Mouse (Mus musculus) brain, embryonic 14.5 days (tissue): ENCODE measurements around the gene Mtf1. TPM values are rescaled to one million over a fixed set of nuclear protein-coding genes. Genes with fewer than 3 reads are reported as not detected.

ENCODE experiments used
- DNase-seq: peaks from one replicate; pipeline ENCODE4 v3.0.0-alpha.2; 2011; ENCODE audit warnings: low read depth
- CTCF ChIP-seq: fragments of 200-500 bp; IDR thresholded peaks from 2 replicates; pipeline ENCODE4 v1.5.1; 2012; ENCODE audit warnings: inconsistent platforms, mild to moderate bottlenecking, moderate library complexity, borderline replicate concordance; ENCODE audit not compliant: insufficient read depth, insufficient read length; ENCODE audit errors: extremely low read depth
- POLR2A ChIP-seq: fragments of 200-500 bp; IDR thresholded peaks from 2 replicates; pipeline ENCODE4 v1.6.1; 2012; ENCODE audit warnings: mild to moderate bottlenecking, inconsistent platforms, borderline replicate concordance; ENCODE audit not compliant: poor library complexity, insufficient read depth, insufficient read length, severe bottlenecking; ENCODE audit errors: extremely low read depth
- polyA plus RNA-seq: library from polyadenylated mRNA; depleted of rRNA; stranded (reverse); fragments of >200 nt; gene quantifications from 2 replicates; pipeline ENCODE4 v1.2.3, GENCODE M21; 2012

Gene Mtf1
- polyA plus RNA-seq, 1 experiment: 11.5 TPM

DNA sequence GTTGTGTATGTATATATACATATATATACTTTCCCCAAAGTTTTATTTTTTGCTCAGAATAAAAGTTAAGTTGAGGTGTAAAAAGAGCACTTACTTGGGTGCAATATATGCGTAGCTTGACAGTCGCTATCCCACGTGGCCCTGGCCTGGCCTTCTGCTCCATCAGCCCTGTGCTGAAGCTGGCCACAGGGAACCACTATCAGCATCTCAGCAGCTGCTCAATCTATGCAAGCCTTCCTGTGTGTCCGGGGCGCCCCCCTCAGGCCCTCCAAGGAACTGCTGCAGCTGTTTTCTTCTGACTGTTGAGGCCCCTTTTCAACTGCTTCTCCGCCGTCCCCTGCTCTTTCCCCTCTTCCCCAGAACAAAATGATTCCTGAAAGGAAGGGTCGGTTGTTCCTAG, 45.7 kb downstream of the Mtf1 start:
- TF ChIP-seq CTCF: peak; percentile 97
- TF ChIP-seq POLR2A: no peak
- peak; percentile 80 for DNase-seq

GRCm38 (mm10) chr4:124849631-124850260, 47.8 kb downstream of the Mtf1 start:
- TF ChIP-seq CTCF: no peak
- TF ChIP-seq POLR2A: no peak
- DNase-seq: peak; percentile 78

DNA sequence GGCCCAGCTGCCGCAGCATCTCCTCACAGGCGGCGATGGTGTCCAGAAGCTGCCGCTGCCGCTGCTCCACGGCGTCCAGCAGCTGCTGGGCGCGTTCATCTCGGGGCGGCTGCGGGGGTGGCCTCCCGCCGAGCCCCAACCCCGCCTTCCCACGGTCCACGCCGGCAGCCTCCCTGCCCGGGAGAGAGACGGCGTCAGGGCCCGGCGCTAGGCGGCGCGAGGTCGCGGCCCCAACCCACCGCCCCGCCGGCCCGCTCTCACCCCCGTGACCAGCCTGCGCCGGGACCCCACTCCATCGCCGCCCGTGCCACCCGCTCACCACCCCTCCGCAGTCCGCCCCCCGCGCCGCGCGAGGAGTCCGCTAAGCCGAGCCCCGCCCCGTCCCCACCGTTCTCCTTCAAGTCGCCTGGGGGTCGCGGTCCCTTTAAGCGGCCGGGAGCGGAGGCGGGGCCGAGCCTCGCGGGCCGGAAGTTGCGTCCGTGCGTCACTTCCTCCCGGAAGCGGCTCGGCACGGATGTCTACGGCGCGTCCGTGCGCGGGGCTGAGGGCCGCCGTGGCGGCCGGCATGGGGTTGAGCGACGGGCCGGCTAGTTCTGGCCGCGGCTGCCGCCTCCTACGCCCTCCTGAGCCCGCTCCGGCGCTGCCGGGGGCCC, 48.5 kb downstream of the Mtf1 start, which contains the start of gene Yrdc:
Gene Yrdc, plus strand, starts transcription at position 419 of the 653 bp plus-strand sequence.
- TF ChIP-seq POLR2A (peak; percentile 87), CTCF (no peak)

DNA sequence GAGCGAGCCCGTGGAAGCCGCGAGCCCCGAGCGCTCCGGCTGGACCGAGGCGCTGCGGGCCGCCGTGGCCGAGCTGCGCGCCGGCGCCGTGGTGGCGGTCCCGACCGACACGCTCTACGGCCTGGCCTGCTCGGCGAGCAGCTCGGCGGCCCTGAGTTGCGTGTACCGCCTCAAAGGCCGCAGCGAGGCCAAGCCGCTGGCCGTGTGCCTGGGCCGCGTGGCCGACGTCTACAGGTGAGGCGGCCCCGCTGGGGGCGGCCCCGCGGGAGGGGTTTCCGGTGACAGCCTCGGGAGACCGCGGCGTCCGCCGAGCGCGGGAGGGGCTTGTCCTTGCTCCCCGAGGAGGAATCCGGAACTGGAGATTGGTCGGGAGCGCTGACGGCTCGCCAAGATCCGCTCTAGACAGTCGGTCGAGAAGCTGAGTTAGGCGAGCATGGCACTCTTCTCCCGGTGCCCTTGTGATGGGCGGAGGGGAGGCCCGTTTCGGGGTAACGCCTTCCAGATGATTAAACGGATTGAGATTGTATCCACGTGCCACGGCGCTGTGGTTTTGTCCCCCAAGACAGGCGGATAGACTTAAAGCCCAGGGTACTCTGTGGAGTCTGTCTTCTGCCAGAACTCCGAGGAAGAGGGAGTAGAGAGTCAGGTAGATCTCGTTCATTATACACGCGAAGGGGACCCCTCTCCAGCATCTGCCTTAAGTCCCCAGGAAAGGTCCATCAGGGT, 49.2 kb downstream of the Mtf1 start, which contains the start of gene 1110065P20Rik:
Gene 1110065P20Rik, minus strand, starts transcription at position 264 of the 726 bp plus-strand sequence.
- TF ChIP-seq POLR2A (no peak), CTCF (no peak)
- peak; percentile 67 for DNase-seq

More for the DNA sequence above, 48.5 kb downstream of the Mtf1 start, which contains the start of gene Yrdc:
- DNase-seq: peak; percentile 99

DNA sequence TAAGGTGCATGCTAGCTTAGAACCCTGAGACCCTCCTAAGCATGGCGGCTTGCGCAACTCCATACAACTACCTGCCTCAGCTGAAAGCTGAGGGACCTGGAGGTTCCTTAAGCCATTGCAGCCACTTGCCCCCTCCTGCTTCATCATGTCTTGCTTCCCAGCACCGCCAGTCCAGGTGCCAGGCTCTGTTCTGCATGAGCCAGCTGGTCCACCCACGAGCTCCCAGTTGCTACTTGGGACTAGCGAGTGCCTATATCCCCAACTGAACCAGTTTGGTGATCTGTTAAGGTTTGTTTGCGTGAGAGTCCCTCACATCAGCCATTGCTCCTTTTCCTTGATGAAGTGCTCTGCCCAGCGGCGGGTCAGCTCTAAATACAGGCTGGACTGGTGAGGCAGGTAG, 54.4 kb downstream of the Mtf1 start:
- DNase-seq: no peak
- TF ChIP-seq POLR2A (no peak), CTCF (no peak)

DNA sequence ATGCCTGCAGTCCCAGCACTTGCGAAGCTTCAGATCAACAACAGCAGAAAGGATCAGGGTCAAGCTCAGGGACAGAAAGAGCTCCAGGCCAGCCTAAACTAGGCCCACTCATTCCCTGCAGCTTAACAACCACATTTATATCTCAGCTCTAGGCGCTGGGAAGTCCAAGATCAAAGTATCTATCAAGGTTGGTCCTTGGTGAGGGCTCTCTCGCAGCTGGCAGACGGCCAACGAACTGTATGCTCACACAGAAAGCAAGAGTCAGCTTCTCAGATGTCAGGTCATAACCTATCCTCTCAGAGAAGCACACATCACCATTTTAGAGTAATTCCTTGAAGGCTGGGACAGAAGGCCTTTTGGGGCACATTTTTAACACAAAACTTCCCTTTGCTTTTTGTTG, 56.5 kb downstream of the Mtf1 start:
- no peak for DNase-seq
- no peak for TF ChIP-seq CTCF
- TF ChIP-seq POLR2A: no peak

GRCm38 (mm10) chr4:124860446-124860845, 58.5 kb downstream of the Mtf1 start:
- no peak for TF ChIP-seq POLR2A
- TF ChIP-seq CTCF: no peak
- peak; percentile 55 for DNase-seq

- TF ChIP-seq POLR2A (no peak), CTCF (no peak)
- DNase-seq: peak; percentile 62
Observed at GRCm38 (mm10) chr4:124861283-124862188, 59.6 kb downstream of the Mtf1 start, which contains the start of gene Maneal. Gene Maneal (minus strand): TSS chr4:124862171.

DNA sequence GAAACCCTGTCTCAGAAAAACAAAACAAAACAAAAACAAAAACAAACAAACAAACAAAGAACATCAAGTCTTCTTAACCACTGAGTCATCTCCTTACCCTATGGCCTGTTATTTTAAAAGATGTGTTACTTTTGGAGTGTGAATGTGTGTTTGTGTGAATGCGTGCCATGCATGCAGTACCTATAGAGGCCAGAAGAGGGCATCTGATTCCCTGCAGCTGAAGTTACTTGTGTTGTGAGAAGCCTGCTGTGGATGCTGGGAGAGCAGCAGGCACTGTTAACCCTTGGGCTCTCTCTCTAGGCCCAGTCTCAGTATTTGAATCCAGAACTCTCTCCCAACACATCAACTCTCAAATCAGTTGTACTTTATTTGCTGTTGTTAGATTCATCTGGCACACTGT, 70.8 kb downstream of the Mtf1 start:
- TF ChIP-seq CTCF (peak; percentile 41; the same call in 1 of the 2 replicates), POLR2A (no peak)
- no peak for DNase-seq

DNA sequence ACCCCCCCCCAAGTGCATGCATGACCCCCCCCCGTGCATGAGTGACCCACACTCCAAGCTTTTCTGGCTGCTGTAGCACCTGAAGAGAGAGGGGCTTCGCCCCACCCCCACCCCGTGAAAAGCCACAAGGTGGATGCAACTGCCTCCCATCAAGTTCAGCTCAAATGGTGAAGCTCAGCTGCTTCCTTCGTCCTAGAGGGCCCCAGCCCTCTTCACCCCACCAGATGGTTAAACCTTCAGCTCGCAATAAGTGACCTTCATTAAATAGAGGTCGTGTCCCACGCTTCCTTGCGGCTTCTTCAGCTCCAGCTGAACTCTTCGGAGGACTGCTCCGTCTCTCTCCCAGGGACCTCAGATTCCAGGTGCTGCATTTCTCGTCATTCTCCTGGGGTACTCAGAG, 78.7 kb downstream of the Mtf1 start, which contains the start of gene Epha10:
Gene Epha10, plus strand, starts transcription at position 301 of the 400 bp plus-strand sequence.
- no peak for DNase-seq

More for the DNA sequence above, 78.7 kb downstream of the Mtf1 start, which contains the start of gene Epha10:
- TF ChIP-seq POLR2A (no peak), CTCF (no peak)
